Mouse (Mus musculus) cerebellum, adult (tissue): Measurements from ENCODE around the gene C1qtnf1.

Experiments used
- ATAC-seq: cut with Nextera tagmentation; 2 replicates; pipeline ENCODE4 v1.9.2; 2017; ENCODE audit warnings: mild to moderate bottlenecking, moderate library complexity, mixed read lengths; ENCODE audit not compliant: insufficient number of reproducible peaks, low FRiP score, low TSS enrichment

Gene C1qtnf1

GRCm38 (mm10) chr11:118409106-118410072, 18.6 kb upstream of the C1qtnf1 start:
- no peak for ATAC-seq

GRCm38 (mm10) chr11:118410073-118410444, 17.9 kb upstream of the C1qtnf1 start:
- no peak for ATAC-seq

GRCm38 (mm10) chr11:118410479-118410878, 17.5 kb upstream of the C1qtnf1 start:
- no peak for ATAC-seq

- no peak for ATAC-seq
These were observed 16.7 kb upstream of the C1qtnf1 start for GRCm38 (mm10) chr11:118411271-118411670.

- no peak for ATAC-seq
These were observed 15.4 kb upstream of the C1qtnf1 start for GRCm38 (mm10) chr11:118412601-118413000.

GRCm38 (mm10) chr11:118413055-118413454, 14.9 kb upstream of the C1qtnf1 start:
- ATAC-seq, result no peak; the same call in 1 of the 2 replicates

- ATAC-seq, result no peak
These were observed 13.7 kb upstream of the C1qtnf1 start for GRCm38 (mm10) chr11:118414270-118414669.

GRCm38 (mm10) chr11:118415630-118416029, 12.4 kb upstream of the C1qtnf1 start:
- ATAC-seq, result no peak

- ATAC-seq, result no peak
These were observed 12.0 kb upstream of the C1qtnf1 start for GRCm38 (mm10) chr11:118416046-118416445.

- ATAC-seq, result no peak
These were observed 10.5 kb upstream of the C1qtnf1 start for GRCm38 (mm10) chr11:118417496-118417895.

GRCm38 (mm10) chr11:118418442-118418833, 9.6 kb upstream of the C1qtnf1 start:
- no peak; the same call in 1 of the 2 replicates for ATAC-seq

- ATAC-seq, result peak; percentile 93
These were observed 9.0 kb upstream of the C1qtnf1 start, which contains the start of gene Cant1 for GRCm38 (mm10) chr11:118418834-118419504. Cant1 (minus strand) TSS chr11:118419086.

- ATAC-seq, result no peak
These were observed 7.7 kb upstream of the C1qtnf1 start for GRCm38 (mm10) chr11:118420261-118420660.

- ATAC-seq, result no peak; the same call in 1 of the 2 replicates
These were observed 4.6 kb upstream of the C1qtnf1 start for GRCm38 (mm10) chr11:118423266-118423971.

GRCm38 (mm10) chr11:118424621-118425335, 3.2 kb upstream of the C1qtnf1 start:
- no peak for ATAC-seq

- ATAC-seq, result no peak
These were observed 1.2 kb upstream of the C1qtnf1 start for GRCm38 (mm10) chr11:118426765-118427164.

GRCm38 (mm10) chr11:118427266-118427779, 680 bp upstream of the C1qtnf1 start:
- no peak for ATAC-seq

- no peak for ATAC-seq
These were observed 461 bp downstream of the C1qtnf1 start for GRCm38 (mm10) chr11:118428460-118428868.

- no peak for ATAC-seq
These were observed 1.1 kb downstream of the C1qtnf1 start for GRCm38 (mm10) chr11:118428944-118429709.
